8 mouse cellular contexts compared by ENCODE assay signal in the genomic region with DNA sequence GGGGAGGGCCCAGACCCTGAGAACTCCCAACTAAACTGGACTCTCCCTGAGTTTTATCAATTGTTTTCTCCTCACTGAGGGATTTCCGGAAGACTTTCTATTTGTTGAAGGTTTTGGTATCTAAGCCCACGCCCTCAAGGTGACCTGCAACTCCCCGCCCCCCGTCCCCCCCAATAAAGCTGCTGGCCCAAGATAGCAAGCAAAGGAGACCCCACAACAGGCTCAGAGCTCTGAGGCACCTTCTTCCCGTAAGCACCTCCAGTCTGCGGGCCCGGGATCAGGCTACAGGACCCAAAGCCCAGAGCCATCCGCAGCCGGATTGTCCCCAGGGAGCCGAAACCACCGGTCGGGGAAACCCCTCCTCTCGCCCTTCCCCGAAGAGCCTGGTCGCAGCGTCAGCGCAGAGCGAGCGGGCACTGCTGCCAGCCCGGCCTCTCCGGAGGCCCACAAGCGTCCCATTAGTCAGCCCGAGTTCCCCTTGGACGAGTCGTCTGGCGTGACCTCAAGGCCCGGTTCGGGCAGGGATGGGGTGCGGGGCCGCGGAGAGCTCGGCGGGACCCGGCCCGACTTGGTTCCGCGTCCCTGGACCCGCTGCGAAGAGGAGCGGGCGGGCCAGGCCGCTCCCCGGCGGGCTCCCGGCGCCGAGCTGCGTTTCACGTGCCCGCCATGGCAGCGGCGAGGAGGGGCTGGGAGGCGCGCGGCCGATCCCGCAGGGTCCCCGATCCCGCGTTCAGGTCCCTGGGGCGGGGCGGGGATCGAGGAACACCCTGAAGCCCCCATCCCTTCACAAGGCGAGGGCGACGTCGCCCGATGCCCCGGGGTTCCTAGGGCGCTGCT.
DNase-seq lines count a peak whose midpoint lies in the region; ATAC-seq lines count a peak whose summit lies in the region.

No protein-coding gene starts in this region.

- peak overlapping the region; percentile 39 for H3K4me3 ChIP-seq in forebrain, embryonic 11.5 days (ENCODE audit: low read depth, low read length)
- H3K4me3 ChIP-seq in hindbrain, embryonic 14.5 days (replicated peaks; ENCODE audit: low read length) = peak overlapping the region; percentile 46
- peak overlapping the region; percentile 52 for H3K4me3 ChIP-seq in liver, embryonic 11.5 days (ENCODE audit: low read depth, low read length)
- H3K4me3 ChIP-seq in neural tube, embryonic 11.5 days (ENCODE audit: low read depth, low read length) = peak overlapping the region; percentile 40

- no peaks in the 10 kb centered on the region for H3K36me3 ChIP-seq in forebrain, embryonic 11.5 days (ENCODE audit: control insufficient read depth, insufficient read depth, low read length)
- no peaks in the 10 kb centered on the region for H3K36me3 ChIP-seq in hindbrain, embryonic 14.5 days (replicated peaks; ENCODE audit: control insufficient read depth, insufficient read depth)
- H3K36me3 ChIP-seq in liver, embryonic 11.5 days (ENCODE audit: control insufficient read depth, insufficient read depth, low read length) = no peaks in the 10 kb centered on the region
- no peaks in the 10 kb centered on the region for H3K36me3 ChIP-seq in neural tube, embryonic 11.5 days (ENCODE audit: control insufficient read depth, insufficient read depth, low read length)

- H3K27ac ChIP-seq in forebrain, embryonic 11.5 days (ENCODE audit: low read depth, low read length) = 0 out of 2 replicates have a peak overlapping the region, but pooled peaks have one; percentile 12
- H3K27ac ChIP-seq in hindbrain, embryonic 14.5 days = peak overlapping the region; percentile 93
- peak overlapping the region; percentile 52 for H3K27ac ChIP-seq in liver, embryonic 11.5 days (ENCODE audit: low read depth, low read length)
- peak overlapping the region; percentile 89 for H3K27ac ChIP-seq in neural tube, embryonic 11.5 days (ENCODE audit: low read depth, low read length)

- H3K4me1 ChIP-seq in forebrain, embryonic 11.5 days (replicated peaks; ENCODE audit: control insufficient read depth, insufficient read depth, low read length) = peaks cover 31% of the 10 kb centered on the region
- H3K4me1 ChIP-seq in hindbrain, embryonic 14.5 days (replicated peaks; ENCODE audit: control insufficient read depth, insufficient read depth, low read length) = peaks cover 23% of the 10 kb centered on the region
- H3K4me1 ChIP-seq in liver, embryonic 11.5 days (replicated peaks; ENCODE audit: control insufficient read depth, insufficient read depth, low read length) = peaks cover 20% of the 10 kb centered on the region
- H3K4me1 ChIP-seq in neural tube, embryonic 11.5 days (ENCODE audit: control insufficient read depth, insufficient read depth, low read length) = peaks cover 30% of the 10 kb centered on the region; the same call in 1 of the 2 replicates

- no peaks in the 10 kb centered on the region for H3K9me3 ChIP-seq in forebrain, embryonic 11.5 days (ENCODE audit: control insufficient read depth, low read length)
- H3K9me3 ChIP-seq in hindbrain, embryonic 14.5 days (ENCODE audit: control insufficient read depth, low read length) = no peaks in the 10 kb centered on the region
- no peaks in the 10 kb centered on the region for H3K9me3 ChIP-seq in liver, embryonic 11.5 days (ENCODE audit: control insufficient read depth, low read length)
- no peaks in the 10 kb centered on the region for H3K9me3 ChIP-seq in neural tube, embryonic 11.5 days (ENCODE audit: control insufficient read depth, low read length)

- peaks cover 75% of the 10 kb centered on the region for H3K27me3 ChIP-seq in forebrain, embryonic 11.5 days (ENCODE audit: control insufficient read depth, insufficient read depth, low read length)
- peaks cover 86% of the 10 kb centered on the region for H3K27me3 ChIP-seq in hindbrain, embryonic 14.5 days (ENCODE audit: control insufficient read depth, insufficient read depth, low read length)
- H3K27me3 ChIP-seq in liver, embryonic 11.5 days (replicated peaks; ENCODE audit: control insufficient read depth, insufficient read depth, low read length) = peaks cover 96% of the 10 kb centered on the region
- peaks cover 80% of the 10 kb centered on the region for H3K27me3 ChIP-seq in neural tube, embryonic 11.5 days (ENCODE audit: control insufficient read depth, insufficient read depth, low read length)

- H3K4me2 ChIP-seq in forebrain, embryonic 11.5 days (ENCODE audit: low read depth, low read length, severe bottlenecking) = peak overlapping the region; percentile 75
- H3K4me2 ChIP-seq in hindbrain, embryonic 14.5 days (replicated peaks) = peak overlapping the region; percentile 86
- peak overlapping the region; percentile 87 for H3K4me2 ChIP-seq in liver, embryonic 11.5 days
- peak overlapping the region; percentile 80 for H3K4me2 ChIP-seq in neural tube, embryonic 11.5 days (ENCODE audit: low read depth)

- ATAC-seq in forebrain, embryonic 11.5 days (replicated peaks; ENCODE audit: low FRiP score) = no peak
- ATAC-seq in hindbrain, embryonic 14.5 days (ENCODE audit: low FRiP score) = no peak
- peak; percentile 24; the same call in 1 of the 2 replicates for ATAC-seq in liver, embryonic 11.5 days (replicated peaks; ENCODE audit: low FRiP score)
- ATAC-seq in neural tube, embryonic 11.5 days (ENCODE audit: insufficient read depth, low FRiP score, low TSS enrichment) = no peak

- WGBS in forebrain, embryonic 11.5 days = 3% methylated on average over 66 of the region's 70 CpGs
- WGBS in hindbrain, embryonic 14.5 days = 2% methylated on average over 40 of the region's 70 CpGs
- WGBS in liver, embryonic 11.5 days = 3% methylated on average over 61 of the region's 70 CpGs
- WGBS in neural tube, embryonic 11.5 days = 3% methylated on average over 35 of the region's 70 CpGs

- DNase-seq in ovary, postnatal 36 days (ENCODE audit: low spot score) = peak; percentile 42
- DNase-seq in ovary, postnatal 14 days (ENCODE audit: low spot score) = no peak
- peak; percentile 47 to 59 for DNase-seq in adrenal gland, adult 18-20 months (ENCODE audit: low spot score in 2 of 2)
- DNase-seq in forebrain, embryonic 11.5 days (ENCODE audit: low spot score) = peak; percentile 69
- peak; percentile 26 for DNase-seq in hindbrain, embryonic 14.5 days (ENCODE audit: low spot score)
- peak; percentile 54 for DNase-seq in liver, embryonic 11.5 days (ENCODE audit: low spot score)
- peak; percentile 53 for DNase-seq in neural tube, embryonic 11.5 days (ENCODE audit: low spot score)
- no peak for DNase-seq in frontal cortex, postnatal 14 days (ENCODE audit: low spot score in 2 of 2)

- H3K9ac ChIP-seq in forebrain, embryonic 11.5 days (ENCODE audit: low read length) = peak overlapping the region; percentile 66
- peak overlapping the region; percentile 59 for H3K9ac ChIP-seq in hindbrain, embryonic 14.5 days
- peak overlapping the region; percentile 62 for H3K9ac ChIP-seq in liver, embryonic 11.5 days (ENCODE audit: low read depth, low read length)
- peak overlapping the region; percentile 67 for H3K9ac ChIP-seq in neural tube, embryonic 11.5 days (ENCODE audit: low read length)

Comparison
In these comparisons a context has a peak if more than half of its experiments do, and no peak if none do; other contexts are left out.
1. DNase-seq: peak in ovary, postnatal 36 days (single experiment), adrenal gland, adult 18-20 months (2 of 2), forebrain, embryonic 11.5 days (single experiment), hindbrain, embryonic 14.5 days (single experiment), liver, embryonic 11.5 days (single experiment) and neural tube, embryonic 11.5 days (single experiment); none in ovary, postnatal 14 days (single experiment) and frontal cortex, postnatal 14 days (0 of 2).
2. H3K27ac ChIP-seq: peak in every context shown above with its lines; median percentile 93 in hindbrain, embryonic 14.5 days; 89 in neural tube, embryonic 11.5 days; 52 in liver, embryonic 11.5 days; 12 in forebrain, embryonic 11.5 days.
3. Peak in every context shown above with its lines, with median percentiles within 50 percentile points of each other: H3K4me2 ChIP-seq, H3K4me3 ChIP-seq and H3K9ac ChIP-seq.